Mouse (Mus musculus) heart, embryonic 15.5 days (tissue): ENCODE results near the gene Ralgapa2. TPM values are rescaled to one million over a fixed set of nuclear protein-coding genes. Genes with fewer than 3 reads are reported as not detected.
"Not testable (repeated sequence)": the region's sequence is repeated elsewhere in the genome, so short reads cannot be mapped to it uniquely, and the experiment has no call there.

Experiments used
- ATAC-seq: fragments of 200-750 bp; cut with Nextera tagmentation; replicated peaks from 2 replicates; pipeline ENCODE4 v1.8.0; 2017; ENCODE audit warnings: low read depth, moderate TSS enrichment; ENCODE audit not compliant: insufficient number of reproducible peaks, insufficient read depth, low FRiP score
- H3K27ac ChIP-seq: fragments of 300-500 bp; sonication (generic); 2 replicates; pipeline ENCODE4 v1.5.1; 2015; ENCODE audit warnings: mild to moderate bottlenecking, inconsistent platforms
- H3K27me3 ChIP-seq: fragments of 300-500 bp; sonication (generic); 2 replicates; pipeline ENCODE4 v1.6.1; 2015; ENCODE audit warnings: inconsistent platforms
- H3K36me3 ChIP-seq: fragments of 300-500 bp; sonication (generic); 2 replicates; pipeline ENCODE4 v1.6.1; 2015; ENCODE audit warnings: mild to moderate bottlenecking, inconsistent platforms
- H3K4me1 ChIP-seq: fragments of 300-500 bp; sonication (generic); replicated peaks from 2 replicates; pipeline ENCODE4 v1.6.1; 2015; ENCODE audit warnings: inconsistent platforms
- H3K4me2 ChIP-seq: fragments of 300-500 bp; sonication (generic); 2 replicates; pipeline ENCODE4 v1.6.1; 2015; ENCODE audit warnings: inconsistent platforms, mild to moderate bottlenecking, moderate library complexity
- H3K4me3 ChIP-seq: fragments of 300-500 bp; sonication (generic); 2 replicates; pipeline ENCODE4 v1.5.1; 2015; ENCODE audit warnings: mild to moderate bottlenecking, inconsistent platforms
- H3K9ac ChIP-seq: fragments of 300-500 bp; sonication (generic); 2 replicates; pipeline ENCODE4 v1.6.1; 2015; ENCODE audit warnings: mild to moderate bottlenecking, inconsistent platforms
- H3K9me3 ChIP-seq: fragments of 300-500 bp; sonication (generic); replicated peaks from 2 replicates; pipeline ENCODE4 v1.6.1; 2016; ENCODE audit warnings: inconsistent platforms
- WGBS: fragments of 180-500 bp; shearing (Covaris S2); methylation state at CpG from one replicate; pipeline ENCODE4 v1.1.7; 2015; ENCODE audit warnings: mixed read lengths; 5-methylcytosine and 5-hydroxymethylcytosine counted together
- polyA plus RNA-seq: library from polyadenylated mRNA; unstranded; fragments of >200 nt; fragmentation: Nextera tagmentation; extraction: Ambion mirVana; gene quantifications from 2 replicates; pipeline ENCODE4 v1.2.1, GENCODE M21; 2015

Gene Ralgapa2
- polyA plus RNA-seq, 1 experiment from 2014 or later, result 9.9 TPM

DNA sequence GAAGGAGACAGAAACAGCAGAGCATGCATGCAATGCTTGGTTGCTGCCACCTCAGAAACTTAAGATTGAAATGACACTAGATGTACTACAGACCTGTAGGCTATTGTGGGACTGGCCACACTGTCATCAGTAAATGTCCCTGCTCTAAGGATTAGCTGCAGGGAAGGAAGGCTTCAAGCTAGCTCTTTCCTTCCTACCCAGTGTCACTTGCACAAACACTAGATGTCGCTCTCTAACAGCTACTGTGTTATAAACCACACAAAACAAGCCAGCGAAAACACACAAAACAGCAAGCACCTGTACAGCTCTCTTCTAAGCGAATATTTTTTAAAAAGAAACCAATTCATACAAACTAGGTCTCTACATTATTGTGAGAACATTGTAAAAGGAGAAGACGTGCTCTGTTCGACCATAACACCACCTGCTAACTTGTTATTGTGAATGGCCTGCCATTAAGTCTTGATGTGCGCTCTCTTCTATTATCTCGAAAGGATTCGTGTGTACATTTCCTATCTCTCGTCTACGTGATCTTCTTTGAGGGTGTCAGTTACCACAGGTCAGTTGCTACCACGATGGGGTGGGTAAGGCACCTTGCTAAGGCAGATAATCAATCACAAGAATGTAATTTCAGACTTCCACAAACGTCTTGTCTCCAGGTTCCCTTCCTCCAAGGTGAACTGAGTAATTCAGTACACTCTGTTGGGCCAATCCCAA lies 42.3 kb downstream of the Ralgapa2 start:
- no peak for ATAC-seq

DNA sequence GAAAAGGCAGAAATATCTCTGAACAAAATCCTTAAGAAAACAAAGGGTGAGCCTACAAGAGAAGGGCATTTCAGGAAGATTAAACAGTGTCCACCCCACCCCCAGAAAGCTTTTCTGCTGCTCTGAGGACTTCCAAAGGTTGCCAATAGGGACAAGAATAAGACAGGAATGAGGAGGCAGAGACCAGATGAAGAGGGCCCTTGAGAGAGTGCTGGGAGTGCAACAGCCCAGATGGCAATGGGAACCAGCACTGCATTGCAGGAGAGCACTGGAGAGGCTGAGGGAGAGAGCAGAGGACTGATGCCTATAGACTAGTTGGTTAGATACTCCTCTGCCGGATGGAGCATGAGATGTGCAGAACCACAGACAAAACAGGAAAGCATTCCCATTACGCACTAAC lies 43.2 kb downstream of the Ralgapa2 start:
- 83% methylated on average over 2 of the region's 2 CpGs for WGBS
- Histone ChIP-seq H3K9ac (no peak overlapping the region), H3K9me3 (no peaks in the 10 kb centered on the region), H3K36me3 (no peaks in the 10 kb centered on the region), H3K4me1 (peaks cover 12% of the 10 kb centered on the region), H3K4me3 (no peak overlapping the region), H3K27me3 (no peaks in the 10 kb centered on the region), H3K27ac (no peak overlapping the region), H3K4me2 (no peak overlapping the region)
- ATAC-seq, result no peak

More for the DNA sequence above, 42.3 kb downstream of the Ralgapa2 start:
- Histone ChIP-seq H3K27ac (no peak overlapping the region), H3K4me3 (no peak overlapping the region), H3K9me3 (no peaks in the 10 kb centered on the region), H3K27me3 (no peaks in the 10 kb centered on the region), H3K4me1 (peaks cover 12% of the 10 kb centered on the region), H3K4me2 (no peak overlapping the region), H3K36me3 (no peaks in the 10 kb centered on the region), H3K9ac (no peak overlapping the region)
- 47% methylated on average over 12 of the region's 12 CpGs for WGBS

DNA sequence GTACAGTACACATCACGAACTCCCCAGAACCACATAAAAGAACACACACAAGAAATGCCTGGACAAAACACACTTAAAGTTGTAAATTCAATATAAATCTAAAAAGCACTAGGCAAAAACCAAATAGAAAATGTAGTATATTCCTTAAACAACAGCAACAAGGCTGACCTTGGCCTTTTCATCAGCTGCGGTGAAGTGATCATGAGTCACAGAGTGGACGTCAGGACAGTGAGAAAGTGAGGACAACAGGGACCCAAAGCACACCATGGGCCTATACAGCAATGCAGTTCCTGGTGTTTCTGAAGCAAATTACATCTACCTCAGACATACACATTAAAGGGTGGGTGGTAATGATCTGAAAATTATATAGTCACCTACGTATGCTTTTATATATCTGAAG lies 44.1 kb downstream of the Ralgapa2 start:
- ATAC-seq, result no peak
- H3K27ac ChIP-seq, result no peak overlapping the region
- WGBS, result 86% methylated on average over 4 of the region's 4 CpGs

DNA sequence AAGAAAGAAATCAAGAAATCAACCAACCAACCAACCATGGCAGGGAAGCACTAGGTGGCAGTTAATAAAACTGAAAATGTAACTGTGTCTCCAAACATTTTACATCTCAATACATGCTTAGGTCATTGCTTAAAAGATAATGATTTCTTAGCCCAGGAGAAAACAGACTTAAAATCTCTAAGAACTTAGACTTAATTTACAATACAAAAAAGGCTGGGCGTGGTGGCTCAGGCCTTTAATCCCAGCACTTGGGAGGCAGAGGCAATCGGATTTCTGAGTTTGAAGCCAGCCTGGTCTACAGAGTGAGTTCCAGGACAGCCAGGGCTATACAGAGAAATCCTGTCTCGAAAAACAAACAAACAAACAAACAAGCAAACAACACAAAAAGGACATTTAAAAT lies 45.3 kb downstream of the Ralgapa2 start:
- not testable (repeated sequence) for H3K4me2 ChIP-seq, H3K9ac ChIP-seq, ATAC-seq, H3K9me3 ChIP-seq, H3K27me3 ChIP-seq, H3K36me3 ChIP-seq, H3K27ac ChIP-seq, H3K4me3 ChIP-seq
- H3K4me1 ChIP-seq, result peaks cover 12% of the 10 kb centered on the region
- WGBS, result 86% methylated on average over 3 of the region's 3 CpGs

More for the DNA sequence above, 44.1 kb downstream of the Ralgapa2 start:
- Histone ChIP-seq H3K9me3 (no peaks in the 10 kb centered on the region), H3K9ac (no peak overlapping the region), H3K27me3 (no peaks in the 10 kb centered on the region), H3K4me2 (no peak overlapping the region), H3K36me3 (no peaks in the 10 kb centered on the region), H3K4me3 (no peak overlapping the region), H3K4me1 (peaks cover 12% of the 10 kb centered on the region)

DNA sequence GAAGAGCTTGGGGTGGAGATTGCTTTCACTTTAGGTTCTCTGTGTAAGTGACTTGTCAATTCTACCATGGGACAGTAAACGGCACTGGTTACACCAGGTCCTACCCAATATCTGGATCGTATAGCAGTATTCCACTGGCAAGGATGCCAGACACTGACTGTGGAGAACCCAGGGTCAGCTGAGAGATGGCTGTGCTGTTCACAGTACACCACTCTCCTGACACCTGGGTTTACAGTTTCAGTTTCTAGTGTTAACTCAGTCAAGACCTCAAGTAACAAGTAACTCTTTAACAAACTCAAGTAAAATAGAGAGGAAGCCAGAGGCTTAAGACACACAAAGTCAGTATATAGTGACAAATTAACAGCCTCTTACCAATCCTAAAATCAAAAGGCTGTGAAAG lies 54.6 kb downstream of the Ralgapa2 start:
- ATAC-seq, result no peak
- H3K27ac ChIP-seq, result no peak overlapping the region
- no peaks in the 10 kb centered on the region for H3K4me1 ChIP-seq
- H3K4me3 ChIP-seq, result no peak overlapping the region
- H3K9ac ChIP-seq, result no peak overlapping the region
- H3K36me3 ChIP-seq, result no peaks in the 10 kb centered on the region
- H3K4me2 ChIP-seq, result no peak overlapping the region
- H3K27me3 ChIP-seq, result no peaks in the 10 kb centered on the region
- H3K9me3 ChIP-seq, result no peaks in the 10 kb centered on the region
- WGBS, result 57% methylated on average over 2 of the region's 2 CpGs

DNA sequence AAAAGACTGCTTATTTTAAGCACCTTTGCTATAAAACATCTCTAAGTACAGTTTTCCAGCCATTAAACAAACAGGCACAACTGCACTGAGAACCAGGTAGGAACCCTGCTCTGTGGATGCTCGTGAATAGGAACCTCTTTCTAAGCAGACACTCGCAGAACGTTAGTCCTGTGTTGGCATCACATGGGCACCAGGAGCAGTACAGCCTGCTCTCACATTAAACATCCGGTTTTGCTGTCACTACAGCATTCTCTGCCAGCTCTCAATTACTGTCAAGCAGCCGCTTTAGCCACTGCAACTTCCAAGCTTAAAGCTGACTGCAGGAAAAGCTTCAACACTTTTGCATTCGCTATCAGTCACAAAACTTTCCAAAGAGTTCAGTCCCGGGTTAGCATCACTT lies 55.5 kb downstream of the Ralgapa2 start:
- Histone ChIP-seq H3K27me3 (no peaks in the 10 kb centered on the region), H3K27ac (no peak overlapping the region), H3K4me1 (no peaks in the 10 kb centered on the region), H3K9ac (no peak overlapping the region), H3K36me3 (no peaks in the 10 kb centered on the region), H3K4me3 (no peak overlapping the region), H3K9me3 (no peaks in the 10 kb centered on the region), H3K4me2 (no peak overlapping the region)
- no peak for ATAC-seq
- 66% methylated on average over 7 of the region's 7 CpGs for WGBS

DNA sequence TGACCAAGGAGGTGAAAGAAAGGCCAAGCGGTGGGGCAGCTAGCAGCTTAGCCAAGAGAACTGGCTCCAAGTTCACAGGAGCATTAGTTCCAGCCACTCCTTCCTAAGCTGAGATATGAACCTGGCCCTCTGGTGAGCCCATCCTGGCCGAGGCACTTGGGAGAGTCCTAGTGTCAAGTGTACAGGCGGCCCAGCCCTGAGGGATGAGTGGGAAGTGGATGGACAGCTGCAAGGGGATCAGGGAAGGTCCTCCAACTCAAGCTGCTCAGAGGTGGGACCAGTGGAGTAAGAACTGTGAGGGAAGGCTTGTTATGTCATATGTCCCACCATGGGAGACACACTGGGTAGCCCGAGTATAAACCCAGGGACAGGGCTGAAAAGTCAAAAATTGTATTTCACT lies 56.1 kb downstream of the Ralgapa2 start:
- no peaks in the 10 kb centered on the region for H3K4me1 ChIP-seq
- no peak for ATAC-seq
- 85% methylated on average over 4 of the region's 4 CpGs for WGBS
- no peaks in the 10 kb centered on the region for H3K9me3 ChIP-seq
- no peaks in the 10 kb centered on the region for H3K27me3 ChIP-seq
- H3K27ac ChIP-seq, result no peak overlapping the region
- no peak overlapping the region for H3K4me2 ChIP-seq
- peaks cover 3% of the 10 kb centered on the region; the same call in 1 of the 2 replicates for H3K36me3 ChIP-seq
- H3K9ac ChIP-seq, result no peak overlapping the region
- H3K4me3 ChIP-seq, result no peak overlapping the region

DNA sequence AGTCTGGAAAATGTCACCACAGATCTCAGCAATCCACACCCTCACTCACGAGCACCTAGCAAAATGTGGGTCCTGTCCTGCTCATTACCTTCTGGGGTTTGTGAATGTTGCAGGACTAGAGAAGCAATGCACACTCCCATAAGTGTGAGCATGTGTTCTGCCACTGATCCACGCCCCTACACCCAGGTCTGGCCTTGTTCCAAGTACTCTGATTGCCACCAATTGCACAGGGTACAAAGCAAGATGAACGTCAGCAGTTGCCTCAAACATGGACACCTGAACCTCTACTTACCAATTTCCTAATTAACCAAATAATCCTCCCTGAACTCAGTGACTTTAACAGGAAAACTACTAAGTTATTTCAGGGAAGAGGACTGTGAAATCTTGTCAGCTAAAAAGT lies 68.1 kb downstream of the Ralgapa2 start:
- WGBS, result 60% methylated on average over 3 of the region's 3 CpGs
- Histone ChIP-seq H3K4me2 (no peak overlapping the region), H3K9me3 (no peaks in the 10 kb centered on the region), H3K27ac (no peak overlapping the region), H3K4me3 (no peak overlapping the region), H3K27me3 (no peaks in the 10 kb centered on the region), H3K9ac (no peak overlapping the region), H3K4me1 (no peaks in the 10 kb centered on the region), H3K36me3 (no peaks in the 10 kb centered on the region)
- ATAC-seq, result no peak

DNA sequence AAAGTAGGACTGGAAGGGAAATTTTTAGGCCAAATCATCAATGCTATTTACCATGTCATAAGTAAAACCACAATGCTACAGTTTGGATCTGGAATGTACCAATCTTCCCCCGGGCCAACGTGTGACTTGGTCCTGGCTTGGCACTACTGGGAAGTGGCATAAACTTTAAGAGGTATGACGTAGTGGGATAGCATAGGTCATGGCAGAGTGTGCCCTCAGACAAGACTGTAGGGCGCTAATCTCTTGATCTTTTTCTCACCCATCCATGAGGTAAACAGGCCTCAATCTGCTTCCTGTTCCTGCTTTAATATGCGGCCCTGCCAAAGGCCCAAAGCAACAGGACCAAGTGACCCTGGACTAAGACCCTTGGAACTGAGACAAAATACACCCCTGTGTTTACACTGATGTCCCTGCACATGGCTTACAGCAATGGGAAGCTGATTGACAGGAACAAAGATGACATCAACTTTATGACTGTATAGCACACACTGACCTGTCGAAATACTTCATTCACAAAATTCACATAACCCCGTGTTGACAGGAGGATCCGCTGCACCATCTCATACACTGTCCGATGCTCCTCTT lies 68.8 kb downstream of the Ralgapa2 start:
- no peak overlapping the region for H3K4me2 ChIP-seq
- ATAC-seq, result no peak
- H3K4me3 ChIP-seq, result no peak overlapping the region
- no peak overlapping the region for H3K9ac ChIP-seq
- H3K9me3 ChIP-seq, result no peaks in the 10 kb centered on the region
- no peaks in the 10 kb centered on the region for H3K27me3 ChIP-seq
- H3K36me3 ChIP-seq, result no peaks in the 10 kb centered on the region
- H3K27ac ChIP-seq, result no peak overlapping the region
- no peaks in the 10 kb centered on the region for H3K4me1 ChIP-seq
- 87% methylated on average over 9 of the region's 9 CpGs for WGBS

DNA sequence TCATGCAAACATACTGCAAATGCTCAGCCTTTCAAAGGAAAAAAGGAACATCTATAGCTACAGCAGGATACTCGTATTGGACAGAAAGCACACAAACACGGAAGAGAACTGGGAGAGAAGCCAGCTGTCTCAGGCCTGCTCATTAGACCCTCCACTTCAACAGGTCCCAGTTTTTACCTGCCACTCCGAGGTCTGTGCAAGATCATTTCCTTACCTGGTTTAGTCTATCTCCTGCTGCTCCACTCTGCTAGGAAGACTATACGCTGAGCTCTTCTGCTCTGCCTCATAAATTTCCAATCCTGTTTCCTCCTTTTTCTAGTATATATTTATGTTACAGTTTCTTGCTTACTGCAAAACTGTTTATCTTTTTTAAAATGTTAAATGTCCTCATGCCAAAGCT lies 70.4 kb downstream of the Ralgapa2 start:
- Histone ChIP-seq H3K27ac (no peak overlapping the region), H3K4me2 (no peak overlapping the region), H3K4me3 (no peak overlapping the region), H3K9ac (no peak overlapping the region), H3K4me1 (no peaks in the 10 kb centered on the region), H3K27me3 (no peaks in the 10 kb centered on the region), H3K9me3 (no peaks in the 10 kb centered on the region), H3K36me3 (no peaks in the 10 kb centered on the region)
- WGBS, result 78% methylated on average over 4 of the region's 4 CpGs
- no peak for ATAC-seq

DNA sequence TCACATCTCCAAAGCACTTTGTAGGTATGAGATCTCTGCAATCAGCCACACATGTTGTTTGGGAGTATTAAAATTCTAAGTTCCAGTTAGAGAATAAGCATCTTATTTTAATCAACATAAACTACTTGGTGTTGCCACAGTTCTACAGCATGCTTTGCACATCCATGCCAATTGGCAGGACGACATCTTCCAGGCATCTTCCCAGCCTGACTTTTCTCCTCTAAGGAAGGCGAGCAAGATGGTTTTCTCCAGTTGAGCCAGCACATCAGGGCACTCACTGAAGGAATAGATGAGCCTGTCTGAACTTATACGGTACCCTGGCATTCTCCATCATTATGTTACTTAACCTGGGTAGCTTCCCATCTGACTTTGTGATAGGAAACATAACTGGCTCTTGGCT lies 83.4 kb downstream of the Ralgapa2 start:
- 0 out of 2 replicates have a peak, but pooled peaks cover 12% of the 10 kb centered on the region for H3K36me3 ChIP-seq
- no peak for ATAC-seq
- no peaks in the 10 kb centered on the region for H3K4me1 ChIP-seq
- no peak overlapping the region for H3K27ac ChIP-seq
- H3K4me3 ChIP-seq, result no peak overlapping the region
- no peak overlapping the region for H3K4me2 ChIP-seq
- no peak overlapping the region for H3K9ac ChIP-seq
- H3K27me3 ChIP-seq, result no peaks in the 10 kb centered on the region
- WGBS, result 94% methylated on average over 3 of the region's 3 CpGs
- no peaks in the 10 kb centered on the region for H3K9me3 ChIP-seq

DNA sequence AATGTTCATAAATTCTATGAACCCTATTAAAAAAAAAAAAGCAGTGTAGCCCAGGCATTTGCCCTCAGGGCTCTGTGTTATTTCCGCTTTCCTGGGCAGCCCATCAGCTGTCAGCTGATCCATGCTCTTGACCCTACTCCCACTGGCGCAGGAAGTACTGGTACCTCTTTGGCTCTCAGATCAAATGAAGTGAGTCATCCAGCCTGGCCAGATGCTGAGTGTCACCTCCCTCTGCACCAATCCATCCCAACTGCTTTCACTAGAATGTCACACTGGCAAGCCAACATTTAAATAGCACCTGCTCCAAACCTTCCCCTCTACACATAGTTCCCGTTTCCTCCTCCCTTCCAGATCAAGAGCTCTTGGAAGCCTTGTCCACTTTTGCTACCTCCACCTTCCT lies 84.8 kb downstream of the Ralgapa2 start:
- Histone ChIP-seq H3K36me3 (0 out of 2 replicates have a peak, but pooled peaks cover 12% of the 10 kb centered on the region), H3K4me3 (no peak overlapping the region), H3K27me3 (no peaks in the 10 kb centered on the region), H3K27ac (no peak overlapping the region), H3K9me3 (no peaks in the 10 kb centered on the region), H3K4me2 (no peak overlapping the region), H3K9ac (no peak overlapping the region), H3K4me1 (no peaks in the 10 kb centered on the region)
- ATAC-seq, result no peak
- 81% methylated on average over 3 of the region's 3 CpGs for WGBS
